Mouse (Mus musculus) midbrain, embryonic 16.5 days (tissue): Measurements from ENCODE around the gene Unc5a. TPM values are rescaled to one million over a fixed set of nuclear protein-coding genes. Genes with fewer than 3 reads are reported as not detected.
A peak's percentile ranks its signal among the peaks of the same experiment; 100 is the strongest.

Experiments used
- ATAC-seq: fragments of 200-750 bp; cut with Nextera tagmentation; 2 replicates; pipeline ENCODE4 v1.8.0; 2017; ENCODE audit warnings: moderate TSS enrichment
- H3K27ac ChIP-seq: fragments of 300-500 bp; sonication (generic); 2 replicates; pipeline ENCODE4 v1.5.1; 2014; ENCODE audit warnings: mild to moderate bottlenecking, low read length, mixed read lengths
- H3K27me3 ChIP-seq: fragments of 300-500 bp; sonication (generic); 2 replicates; pipeline ENCODE4 v1.6.1; 2014; ENCODE audit warnings: low read depth, low read length, mixed read lengths; ENCODE audit not compliant: control insufficient read depth, insufficient read depth
- H3K36me3 ChIP-seq: fragments of 300-500 bp; sonication (generic); 2 replicates; pipeline ENCODE4 v1.6.1; 2014; ENCODE audit warnings: mild to moderate bottlenecking, low read length, moderate library complexity, mixed read lengths; ENCODE audit not compliant: control insufficient read depth, insufficient read depth
- H3K4me1 ChIP-seq: fragments of 300-500 bp; sonication (generic); 2 replicates; pipeline ENCODE4 v1.6.1; 2014; ENCODE audit warnings: mild to moderate bottlenecking, low read length, mixed read lengths; ENCODE audit not compliant: control insufficient read depth, insufficient read depth
- H3K4me2 ChIP-seq: fragments of 300-500 bp; sonication (generic); 2 replicates; pipeline ENCODE4 v1.6.1; 2014; ENCODE audit warnings: mild to moderate bottlenecking, low read length, mixed read lengths
- H3K4me3 ChIP-seq: fragments of 300-500 bp; sonication (generic); 2 replicates; pipeline ENCODE4 v1.5.1; 2014; ENCODE audit warnings: low read depth, mild to moderate bottlenecking, low read length, moderate library complexity, mixed read lengths
- H3K9ac ChIP-seq: fragments of 300-500 bp; sonication (generic); 2 replicates; pipeline ENCODE4 v1.6.1; 2014; ENCODE audit warnings: low read depth, low read length, mixed read lengths
- H3K9me3 ChIP-seq: fragments of 300-500 bp; sonication (generic); replicated peaks from 2 replicates; pipeline ENCODE4 v1.6.1; 2014; ENCODE audit warnings: mild to moderate bottlenecking, low read length, mixed read lengths; ENCODE audit not compliant: control insufficient read depth, poor library complexity, severe bottlenecking
- WGBS: fragments of 180-500 bp; shearing (Covaris S2); extraction: QIAGEN DNeasy Blood & Tissue Kit; methylation state at CpG from one replicate; pipeline ENCODE4 v1.1.7; 2014; 5-methylcytosine and 5-hydroxymethylcytosine counted together
- polyA plus RNA-seq: library from polyadenylated mRNA; unstranded; fragments of >200 nt; fragmentation: Nextera tagmentation; extraction: Ambion mirVana; gene quantifications from 2 replicates; pipeline ENCODE4 v1.2.1, GENCODE M21; 2015

Gene Unc5a
- 14.1 and 16.3 TPM in 2 replicates for polyA plus RNA-seq

DNA sequence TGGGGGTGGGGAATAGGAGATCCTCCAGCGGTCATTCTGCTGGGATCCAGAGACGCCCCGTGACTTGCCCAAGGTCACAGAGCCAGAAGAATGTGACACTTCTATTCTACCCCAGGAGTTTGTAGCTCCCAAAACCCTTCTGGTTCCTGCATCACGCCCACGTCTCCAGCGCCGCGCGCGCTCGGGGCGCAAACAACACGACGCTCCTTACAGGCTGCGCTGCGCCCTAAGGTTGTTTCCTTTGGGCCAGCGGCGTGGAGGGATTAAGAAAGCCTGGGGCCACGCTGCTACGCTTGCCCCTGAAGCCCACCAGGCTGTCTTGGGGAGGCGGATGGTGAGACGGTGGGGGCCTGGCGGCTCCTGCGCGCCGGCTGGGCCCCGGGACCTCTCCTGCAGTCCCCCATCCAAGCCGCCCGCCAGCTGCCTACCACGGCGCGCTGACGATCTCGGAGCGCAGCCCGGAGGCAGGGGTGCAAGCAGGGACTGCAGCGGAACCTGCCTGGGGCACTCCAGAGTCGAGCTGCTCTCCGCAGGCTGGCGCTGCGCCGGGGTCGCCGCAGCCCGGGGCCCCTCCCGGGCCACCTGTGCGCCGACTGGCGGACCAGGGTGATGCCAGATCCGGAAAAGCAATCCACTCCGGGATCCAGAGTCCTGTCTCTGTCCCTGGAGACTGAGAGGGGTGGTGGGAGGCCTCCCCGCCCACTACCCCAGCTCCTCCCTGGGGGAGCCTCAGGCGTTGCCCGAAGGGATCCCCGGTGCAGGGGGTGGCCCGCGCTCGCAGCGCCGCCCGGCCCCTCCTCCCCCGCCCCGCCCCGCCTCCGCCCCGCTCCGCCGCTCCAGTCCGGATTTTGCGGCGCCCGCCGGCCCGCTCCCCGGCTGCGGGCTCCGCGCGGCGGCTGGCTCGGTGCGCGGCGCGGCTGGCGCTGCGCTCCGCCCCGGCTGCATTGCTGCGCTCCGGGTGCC is at the start of gene Unc5a:
TSS of gene Unc5a (plus strand) at position 881 of the 963 bp plus-strand sequence.
- H3K9ac ChIP-seq = peak within 1 kb of the TSS; percentile 93
- H3K4me2 ChIP-seq = peak within 1 kb of the TSS; percentile 89
- peaks cover 15% of the 10 kb centered on the region for H3K27me3 ChIP-seq
- H3K36me3 ChIP-seq = no peaks in the 10 kb centered on the region
- peak; percentile 75 for ATAC-seq
- H3K27ac ChIP-seq = peak within 1 kb of the TSS; percentile 90
- H3K9me3 ChIP-seq = no peaks in the 10 kb centered on the region
- H3K4me3 ChIP-seq = peak within 1 kb of the TSS; percentile 89
- peaks cover 45% of the 10 kb centered on the region for H3K4me1 ChIP-seq
- WGBS = under 1% methylated on average over 79 of the region's 91 CpGs

DNA sequence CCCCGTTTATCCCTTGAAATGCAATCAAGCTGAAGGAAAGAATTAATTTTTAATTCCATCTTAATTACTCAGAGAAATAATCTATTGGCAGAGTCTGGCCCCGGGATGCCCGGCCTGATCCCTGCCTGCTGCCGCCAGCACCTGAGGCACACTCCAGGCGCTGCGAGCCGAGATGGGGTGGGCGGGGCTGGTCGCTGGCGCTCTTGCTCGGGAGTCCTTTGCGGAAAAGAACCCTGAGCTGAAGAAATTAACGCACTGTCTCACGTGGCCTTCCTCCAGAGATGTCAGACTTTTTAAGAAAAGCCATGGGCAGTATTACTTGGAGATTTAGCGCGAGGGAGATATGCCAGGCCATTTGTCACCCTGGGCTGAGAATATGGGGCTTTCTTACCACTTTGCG is 37.2 kb upstream of the Unc5a start:
- H3K4me2 ChIP-seq = peak overlapping the region; percentile 53
- H3K9ac ChIP-seq = peak overlapping the region; percentile 18; the same call in 1 of the 2 replicates
- WGBS = 2% methylated on average over 17 of the region's 17 CpGs
- peaks cover 6% of the 10 kb centered on the region; the same call in 1 of the 2 replicates for H3K9me3 ChIP-seq
- peaks cover 21% of the 10 kb centered on the region for H3K4me1 ChIP-seq
- no peaks in the 10 kb centered on the region for H3K27me3 ChIP-seq
- H3K4me3 ChIP-seq = peak overlapping the region; percentile 7; the same call in 1 of the 2 replicates
- no peaks in the 10 kb centered on the region for H3K36me3 ChIP-seq
- no peak overlapping the region; the same call in 1 of the 2 replicates for H3K27ac ChIP-seq
- ATAC-seq = peak; percentile 30; the same call in 1 of the 2 replicates

DNA sequence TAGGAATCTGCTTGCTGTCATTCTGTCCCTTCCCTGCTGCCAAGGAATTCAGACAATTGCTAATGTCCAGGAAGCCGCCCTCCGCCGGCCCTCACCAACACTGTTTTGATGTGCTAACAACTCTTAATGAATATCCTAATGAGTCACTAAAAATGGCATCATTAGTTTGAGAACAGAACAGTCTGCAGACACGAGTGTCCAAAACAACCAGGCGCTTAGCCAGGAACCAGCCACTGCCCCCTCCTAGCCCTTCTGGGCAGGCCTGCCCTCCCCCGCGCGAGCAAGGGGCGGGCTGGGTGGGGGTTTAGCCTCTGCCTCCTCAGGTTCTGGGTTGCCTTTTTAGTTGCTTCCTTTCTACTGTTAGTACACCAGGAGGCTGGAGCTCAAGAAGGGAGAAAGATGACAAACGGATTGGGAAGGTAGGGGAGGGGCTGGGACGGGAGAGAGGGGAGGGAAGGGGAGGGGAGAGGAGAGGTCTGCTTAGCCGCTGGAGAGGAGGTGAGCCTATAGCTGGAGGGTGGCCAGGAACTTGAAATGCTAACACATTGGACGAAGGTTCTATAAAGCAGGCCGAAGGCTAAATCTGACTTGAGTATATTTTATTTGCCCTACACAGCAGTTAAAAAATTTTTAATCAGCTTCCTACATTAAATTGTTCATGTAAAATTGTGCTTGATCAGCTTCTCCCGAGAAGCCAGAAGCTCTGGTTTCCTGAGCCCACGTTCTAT is 36.2 kb upstream of the Unc5a start:
- no peak for ATAC-seq
- Histone ChIP-seq H3K36me3 (no peaks in the 10 kb centered on the region), H3K9me3 (peaks cover 6% of the 10 kb centered on the region; the same call in 1 of the 2 replicates), H3K9ac (no peak overlapping the region), H3K4me2 (no peak overlapping the region; the same call in 1 of the 2 replicates), H3K27me3 (no peaks in the 10 kb centered on the region), H3K4me3 (no peak overlapping the region), H3K4me1 (peaks cover 21% of the 10 kb centered on the region), H3K27ac (no peak overlapping the region)
- WGBS = 16% methylated on average over 16 of the region's 16 CpGs

DNA sequence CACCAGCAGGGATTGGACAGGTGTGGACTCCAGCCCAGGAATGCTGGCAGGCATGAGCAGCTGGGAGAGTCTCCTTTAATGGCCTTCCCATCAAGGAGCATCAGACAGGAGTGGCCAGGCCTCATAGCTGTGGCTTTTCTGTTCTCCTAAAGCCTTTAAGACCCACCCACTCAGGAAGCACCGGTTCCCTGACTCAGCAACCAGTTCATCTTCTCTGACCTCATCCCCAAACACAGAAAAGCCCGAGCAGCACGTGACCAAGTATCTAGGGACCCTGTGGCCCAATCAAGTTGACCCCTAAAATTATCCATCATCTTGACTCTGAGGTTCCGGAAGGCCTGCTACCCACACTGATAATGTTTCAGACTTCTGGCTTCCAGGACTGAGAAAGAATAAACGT is 32.6 kb upstream of the Unc5a start:
- Histone ChIP-seq H3K4me3 (no peak overlapping the region), H3K36me3 (no peaks in the 10 kb centered on the region), H3K9ac (no peak overlapping the region), H3K4me1 (peaks cover 21% of the 10 kb centered on the region), H3K9me3 (peaks cover 6% of the 10 kb centered on the region; the same call in 1 of the 2 replicates), H3K27me3 (no peaks in the 10 kb centered on the region), H3K4me2 (no peak overlapping the region), H3K27ac (no peak overlapping the region)
- no peak for ATAC-seq
- WGBS = 76% methylated on average over 5 of the region's 5 CpGs

DNA sequence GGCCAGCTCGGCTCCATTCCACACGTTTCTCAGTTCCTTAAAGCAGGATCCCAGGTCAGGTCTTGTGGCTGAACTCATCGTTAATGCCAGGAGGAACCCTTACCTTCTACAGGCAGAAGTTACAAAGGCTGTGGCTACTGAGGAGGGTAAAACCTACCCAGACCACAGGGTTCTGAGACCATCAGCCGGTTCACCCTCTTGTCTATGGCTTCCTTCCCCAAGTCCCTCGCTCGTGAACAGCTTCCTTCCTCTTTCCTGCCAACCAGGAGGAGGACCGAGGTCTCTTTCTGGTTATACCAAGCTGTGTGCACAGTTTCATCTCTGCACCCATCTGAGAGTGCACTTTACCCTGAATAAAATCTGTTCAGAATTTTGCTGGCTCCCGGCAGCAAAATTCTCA is 30.3 kb upstream of the Unc5a start:
- Histone ChIP-seq H3K36me3 (no peaks in the 10 kb centered on the region), H3K4me2 (no peak overlapping the region), H3K4me3 (no peak overlapping the region), H3K9me3 (peaks cover 6% of the 10 kb centered on the region; the same call in 1 of the 2 replicates), H3K27ac (no peak overlapping the region), H3K27me3 (no peaks in the 10 kb centered on the region), H3K9ac (no peak overlapping the region), H3K4me1 (no peaks in the 10 kb centered on the region)
- no peak for ATAC-seq
- WGBS = 86% methylated on average over 8 of the region's 8 CpGs

DNA sequence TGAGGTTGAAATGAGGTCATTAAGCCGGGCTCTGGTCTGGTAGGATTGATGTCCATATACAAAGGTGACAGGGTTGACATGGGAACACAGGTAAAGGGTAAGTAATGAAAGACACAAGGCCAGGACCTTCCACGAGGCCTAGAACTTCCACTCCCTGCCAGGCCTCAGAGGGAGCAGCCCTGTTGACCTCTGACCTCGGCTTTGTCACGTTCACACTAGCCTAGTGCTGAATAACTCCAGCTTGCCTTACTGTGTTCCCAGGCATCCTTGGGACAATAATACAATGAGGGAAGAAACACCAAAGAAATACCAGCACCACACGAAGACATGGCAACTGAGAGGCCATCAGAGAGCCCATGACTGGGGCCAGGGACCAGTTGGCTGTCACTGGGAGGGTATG is 29.5 kb upstream of the Unc5a start:
- Histone ChIP-seq H3K9ac (no peak overlapping the region), H3K27me3 (no peaks in the 10 kb centered on the region), H3K4me2 (no peak overlapping the region), H3K4me1 (no peaks in the 10 kb centered on the region), H3K4me3 (no peak overlapping the region), H3K9me3 (peaks cover 6% of the 10 kb centered on the region; the same call in 1 of the 2 replicates), H3K36me3 (no peaks in the 10 kb centered on the region), H3K27ac (no peak overlapping the region)
- WGBS = 24% methylated on average over 5 of the region's 5 CpGs
- no peak for ATAC-seq

DNA sequence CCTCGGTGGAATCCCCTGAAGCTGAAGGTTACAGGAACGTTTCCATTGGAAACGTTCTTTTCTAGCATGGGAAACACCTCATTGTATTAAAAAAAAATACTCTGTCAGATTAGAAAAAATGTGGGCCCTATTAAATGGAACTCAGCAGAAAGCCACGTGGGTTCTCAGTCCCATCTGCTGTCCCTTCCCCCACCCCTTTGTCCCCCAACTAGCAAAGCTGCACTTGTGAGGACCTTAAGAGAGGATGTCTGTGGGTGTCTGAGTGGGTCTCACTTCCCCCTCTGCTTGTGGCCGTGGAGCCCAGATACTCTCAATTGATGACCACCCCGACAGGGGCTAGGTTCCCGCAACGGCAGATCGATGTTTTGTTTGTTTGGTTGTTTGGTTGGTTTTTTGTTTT is 27.5 kb upstream of the Unc5a start:
- Histone ChIP-seq H3K36me3 (no peaks in the 10 kb centered on the region), H3K9me3 (no peaks in the 10 kb centered on the region), H3K4me1 (no peaks in the 10 kb centered on the region), H3K27me3 (no peaks in the 10 kb centered on the region), H3K9ac (no peak overlapping the region), H3K4me3 (no peak overlapping the region), H3K4me2 (no peak overlapping the region), H3K27ac (no peak overlapping the region)
- WGBS = 74% methylated on average over 9 of the region's 9 CpGs
- ATAC-seq = no peak

DNA sequence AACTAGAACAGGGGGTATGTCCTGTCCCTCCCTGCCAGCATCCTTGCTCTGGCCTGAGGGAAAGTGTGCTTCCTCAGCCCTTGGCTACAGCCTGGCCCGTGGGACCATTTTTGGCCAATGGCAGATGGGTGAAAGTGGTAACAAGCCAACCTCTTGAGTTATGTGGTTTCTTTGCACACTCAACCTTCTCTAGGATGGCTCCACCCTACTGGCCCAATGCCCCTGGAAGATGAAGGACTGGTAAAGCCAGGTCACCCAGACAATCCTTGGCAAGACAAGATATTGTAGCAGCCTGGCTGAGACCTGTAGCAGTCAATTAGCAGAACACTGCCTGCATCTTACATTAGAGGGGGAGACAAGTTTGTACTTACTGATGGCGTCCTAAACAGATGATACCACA is 25.5 kb upstream of the Unc5a start:
- Histone ChIP-seq H3K4me2 (no peak overlapping the region), H3K36me3 (no peaks in the 10 kb centered on the region), H3K9me3 (no peaks in the 10 kb centered on the region), H3K4me3 (no peak overlapping the region), H3K27ac (no peak overlapping the region), H3K4me1 (no peaks in the 10 kb centered on the region), H3K9ac (no peak overlapping the region), H3K27me3 (no peaks in the 10 kb centered on the region)
- WGBS = 85% methylated on average over 2 of the region's 2 CpGs
- no peak for ATAC-seq
